Comparison of ENCODE assay signal across 7 mouse cellular contexts in genomic region chr7:141008938-141009660, GRCm38 (mm10). TPM values are rescaled to one million over a fixed set of nuclear protein-coding genes. Genes with fewer than 3 reads are reported as not detected.
A peak's percentile ranks its signal among the peaks of the same experiment; 100 is the strongest.
DNase-seq lines count a peak whose midpoint lies in the region; ATAC-seq lines count a peak whose summit lies in the region.

No protein-coding gene starts in this region.

- no peak overlapping the region for H3K9ac ChIP-seq in midbrain, embryonic 11.5 days (ENCODE audit: low read length)

- H3K9me3 ChIP-seq in midbrain, embryonic 11.5 days (ENCODE audit: control insufficient read depth, low read length), result no peaks in the 10 kb centered on the region

- H3K36me3 ChIP-seq in midbrain, embryonic 11.5 days (ENCODE audit: control insufficient read depth, insufficient read depth, low read length), result no peaks in the 10 kb centered on the region; the same call in 1 of the 2 replicates

- DNase-seq in adipocyte (ENCODE audit: low spot score), result peak; percentile 85
- DNase-seq in gastrocnemius, postnatal 14 days, result peak; percentile 86
- peak; percentile 72 for DNase-seq in left cerebral cortex, postnatal 4 days
- DNase-seq in midbrain, embryonic 11.5 days (ENCODE audit: low spot score, missing footprints), result peak; percentile 98
- peak; percentile 86 for DNase-seq in skeletal muscle tissue, adult 2 months (ENCODE audit: low read depth, low spot score)

- ATAC-seq in common myeloid progenitor, adult 5-6 weeks (replicated peaks; ENCODE audit: low read depth, poor library complexity, severe bottlenecking), result peak; percentile 74
- peak; percentile 71 for ATAC-seq in inflammation-experienced regulatory T-cells, adult 6 months
- ATAC-seq in midbrain, embryonic 11.5 days (ENCODE audit: low FRiP score), result peak; percentile 84

- intact Hi-C loops in gastrocnemius, postnatal 14 days (cut with DNase I; ENCODE audit: low total_unique reads), result loop anchor here (5.0 kb wide), 1 partner anchor 38 kb away; no protein-coding TSS in a partner anchor
- intact Hi-C loops in left cerebral cortex, postnatal 4 days (cut with DNase I), result no loop called here

- H3K4me1 ChIP-seq in midbrain, embryonic 11.5 days (ENCODE audit: control insufficient read depth, insufficient read depth, low read length), result peaks cover 3% of the 10 kb centered on the region; the same call in 1 of the 2 replicates

- 7% methylated on average over 20 of the region's 20 CpGs for WGBS in midbrain, embryonic 11.5 days

- H3K4me3 ChIP-seq in midbrain, embryonic 11.5 days (ENCODE audit: low read depth, low read length), result no peak overlapping the region

- H3K27me3 ChIP-seq in midbrain, embryonic 11.5 days (ENCODE audit: control insufficient read depth, insufficient read depth, low read length), result no peaks in the 10 kb centered on the region; the same call in 1 of the 2 replicates

- peak overlapping the region; percentile 37 for H3K4me2 ChIP-seq in midbrain, embryonic 11.5 days

- no peak overlapping the region for H3K27ac ChIP-seq in midbrain, embryonic 11.5 days (ENCODE audit: low read depth, low read length)

RNA-seq across cellular contexts. Expression of gene Ifitm3, which starts 1.5 kb away (rescaled TPM):
- 143 and 146 TPM in 2 replicates for total RNA-seq in common myeloid progenitor, adult 5-6 weeks (2017)
- total RNA-seq in gastrocnemius, postnatal 14 days (2021), result 10 to 100 TPM; 44.9 to 54.0 TPM
- 10 to 100 TPM in 1 of 3 experiments, 1 to 10 TPM in 2; 2.7 to 11.2 (median 3.0) TPM for polyA plus RNA-seq in inflammation-experienced regulatory T-cells, adult 6 months (2017; shearing (Covaris generic))
- 10 to 100 TPM in 1 of 2 experiments, 1 to 10 TPM in 1; 8.9 to 12.8 TPM for total RNA-seq in left cerebral cortex, postnatal 4 days (2021)
- 13.5 and 14.0 TPM in 2 replicates for polyA plus RNA-seq in midbrain, embryonic 11.5 days (2014; fragmentation: Nextera tagmentation; extraction: Ambion mirVana)

RNA-seq across cellular contexts. Expression of gene Ifitm6, which starts 8.6 kb away (rescaled TPM):
- total RNA-seq in common myeloid progenitor, adult 5-6 weeks (2017), result 8.2 TPM in 1 of 2 replicates, not detected in the other
- not detected for total RNA-seq in gastrocnemius, postnatal 14 days (2021)
- under 1 TPM in 1 of 3 experiments, not detected in 2; 0.94 TPM for polyA plus RNA-seq in inflammation-experienced regulatory T-cells, adult 6 months (2017; shearing (Covaris generic))
- not detected for total RNA-seq in left cerebral cortex, postnatal 4 days (2021)
- polyA plus RNA-seq in midbrain, embryonic 11.5 days (2014; fragmentation: Nextera tagmentation; extraction: Ambion mirVana), result not detected in 2 replicates

RNA-seq across cellular contexts. Expression of gene Gm17387, which starts 19.8 kb away (rescaled TPM):
- total RNA-seq in common myeloid progenitor, adult 5-6 weeks (2017), result not detected in 2 replicates
- total RNA-seq in gastrocnemius, postnatal 14 days (2021), result not detected
- polyA plus RNA-seq in inflammation-experienced regulatory T-cells, adult 6 months (2017; shearing (Covaris generic)), result not detected
- total RNA-seq in left cerebral cortex, postnatal 4 days (2021), result not detected
- not detected in 2 replicates for polyA plus RNA-seq in midbrain, embryonic 11.5 days (2014; fragmentation: Nextera tagmentation; extraction: Ambion mirVana)

RNA-seq across cellular contexts. Expression of gene Ifitm1, which starts 42.1 kb away (rescaled TPM):
- 120 and 124 TPM in 2 replicates for total RNA-seq in common myeloid progenitor, adult 5-6 weeks (2017)
- total RNA-seq in gastrocnemius, postnatal 14 days (2021), result 1 to 10 TPM; 1.3 to 1.4 TPM
- polyA plus RNA-seq in inflammation-experienced regulatory T-cells, adult 6 months (2017; shearing (Covaris generic)), result 1 to 10 TPM in 1 of 3 experiments, under 1 TPM in 1, not detected in 1; 0.54 to 6.6 TPM
- total RNA-seq in left cerebral cortex, postnatal 4 days (2021), result 1 to 10 TPM; 2.8 to 5.4 TPM
- 8.0 and 9.5 TPM in 2 replicates for polyA plus RNA-seq in midbrain, embryonic 11.5 days (2014; fragmentation: Nextera tagmentation; extraction: Ambion mirVana)

RNA-seq across cellular contexts. Expression of gene B4galnt4, which starts 51.8 kb away (rescaled TPM):
- 0.19 and 0.82 TPM in 2 replicates for total RNA-seq in common myeloid progenitor, adult 5-6 weeks (2017)
- total RNA-seq in gastrocnemius, postnatal 14 days (2021), result under 1 TPM in 1 of 2 experiments, not detected in 1; 0.23 TPM
- polyA plus RNA-seq in inflammation-experienced regulatory T-cells, adult 6 months (2017; shearing (Covaris generic)), result 10 to 100 TPM; 11.1 to 13.1 (median 12.5) TPM
- 100 to 1,000 TPM; 132 to 150 TPM for total RNA-seq in left cerebral cortex, postnatal 4 days (2021)
- 18.8 and 19.5 TPM in 2 replicates for polyA plus RNA-seq in midbrain, embryonic 11.5 days (2014; fragmentation: Nextera tagmentation; extraction: Ambion mirVana)
